Mouse (Mus musculus) lung, postnatal 25 days (tissue): ENCODE data around the gene Brd2.
"Not testable (repeated sequence)": the region's sequence is repeated elsewhere in the genome, so short reads cannot be mapped to it uniquely, and the experiment has no call there.

Experiments used
- DNase-seq: peaks from one replicate; pipeline ENCODE4 v3.0.0; 2022; ENCODE audit warnings: low spot score

Brd2 gene

GRCm38 (mm10) chr17:34122188-34122984 lies at the start of gene Brd2:
Gene Brd2 (minus strand): TSS chr17:34122634.
- peak; percentile 98 for DNase-seq

GRCm38 (mm10) chr17:34170877-34171498 lies 48.6 kb upstream of the Brd2 start:
- peak; percentile 86 for DNase-seq

GRCm38 (mm10) chr17:34170487-34170876 lies 48.0 kb upstream of the Brd2 start:
- DNase-seq = no peak

GRCm38 (mm10) chr17:34169279-34169678 lies 46.8 kb upstream of the Brd2 start:
- DNase-seq = peak; percentile 69

GRCm38 (mm10) chr17:34165033-34165730 lies 42.7 kb upstream of the Brd2 start:
- peak; percentile 14 for DNase-seq

- DNase-seq = peak; percentile 18
These were observed 41.9 kb upstream of the Brd2 start for GRCm38 (mm10) chr17:34164202-34164895.

GRCm38 (mm10) chr17:34155534-34155933 lies 33.1 kb upstream of the Brd2 start:
- DNase-seq = no peak

GRCm38 (mm10) chr17:34152923-34153322 lies 30.5 kb upstream of the Brd2 start, which contains the start of gene H2-DMb1:
Gene H2-DMb1 (plus strand): TSS chr17:34153072.
- DNase-seq = peak; percentile 88

- DNase-seq = peak; percentile 65
These were observed 22.5 kb upstream of the Brd2 start for GRCm38 (mm10) chr17:34144960-34145371.

- not testable (repeated sequence) for DNase-seq
These were observed 21.8 kb upstream of the Brd2 start for GRCm38 (mm10) chr17:34144221-34144620.

GRCm38 (mm10) chr17:34143461-34143860 lies 21.0 kb upstream of the Brd2 start:
- no peak for DNase-seq

GRCm38 (mm10) chr17:34143033-34143432 lies 20.6 kb upstream of the Brd2 start, which contains the start of gene H2-DMb2:
Gene H2-DMb2 (plus strand): TSS chr17:34143307.
- DNase-seq = peak; percentile 88

- DNase-seq = no peak
These were observed 20.1 kb upstream of the Brd2 start for GRCm38 (mm10) chr17:34142456-34143010.

- DNase-seq = no peak
These were observed 19.0 kb upstream of the Brd2 start for GRCm38 (mm10) chr17:34141448-34141847.

- no peak for DNase-seq
These were observed 17.8 kb upstream of the Brd2 start for GRCm38 (mm10) chr17:34140240-34140639.

- DNase-seq = peak; percentile 79
These were observed 17.0 kb upstream of the Brd2 start for GRCm38 (mm10) chr17:34139416-34139815.

- no peak for DNase-seq
These were observed 16.2 kb upstream of the Brd2 start for GRCm38 (mm10) chr17:34138655-34139054.

- no peak for DNase-seq
These were observed 15.2 kb upstream of the Brd2 start for GRCm38 (mm10) chr17:34137601-34138000.

GRCm38 (mm10) chr17:34135297-34136224 lies 13.1 kb upstream of the Brd2 start:
- DNase-seq = peak; percentile 99

GRCm38 (mm10) chr17:34134451-34134850 lies 12.0 kb upstream of the Brd2 start:
- DNase-seq = no peak

- no peak for DNase-seq
These were observed 10.9 kb upstream of the Brd2 start for GRCm38 (mm10) chr17:34133289-34133688.
